Mouse (Mus musculus): ENCODE measurements around the gene Klhl35.
"Not testable (repeated sequence)": the region's sequence is repeated elsewhere in the genome, so short reads cannot be mapped to it uniquely, and the experiment has no call there.

Klhl35 gene

GRCm38 (mm10) chr7:99501148-99501547, 35.3 kb downstream of the Klhl35 start:
- no peak for DNase-seq

- peak; percentile 41 for DNase-seq
These were observed 38.8 kb downstream of the Klhl35 start for GRCm38 (mm10) chr7:99504556-99504955.

DNA sequence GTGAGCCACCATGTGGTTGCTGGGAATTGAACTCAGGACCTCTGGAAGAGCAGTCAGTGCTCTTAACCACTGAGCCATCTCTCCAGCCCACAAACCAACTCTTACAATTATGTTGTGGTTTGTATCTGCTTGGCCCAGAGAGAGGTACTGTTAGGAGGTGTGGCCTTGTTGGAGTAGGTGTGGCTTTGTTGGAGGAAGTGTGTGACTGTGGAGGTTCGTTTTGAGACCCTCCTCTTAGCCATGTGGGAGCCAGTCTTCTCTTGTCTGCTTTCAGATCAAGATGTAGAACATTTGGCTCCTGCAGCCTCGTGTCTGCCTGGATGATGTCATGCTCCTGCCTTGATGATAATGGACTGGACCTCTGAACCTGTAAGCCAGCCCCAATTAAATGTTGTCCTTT, 42.4 kb downstream of the Klhl35 start:
- DNase-seq = not testable (repeated sequence)

- DNase-seq = peak; percentile 62
These were observed 44.3 kb downstream of the Klhl35 start for GRCm38 (mm10) chr7:99510087-99510501.

GRCm38 (mm10) chr7:99516092-99516813, 50.4 kb downstream of the Klhl35 start:
- no peak for DNase-seq

GRCm38 (mm10) chr7:99516814-99517157, 51.0 kb downstream of the Klhl35 start:
- no peak for DNase-seq

DNA sequence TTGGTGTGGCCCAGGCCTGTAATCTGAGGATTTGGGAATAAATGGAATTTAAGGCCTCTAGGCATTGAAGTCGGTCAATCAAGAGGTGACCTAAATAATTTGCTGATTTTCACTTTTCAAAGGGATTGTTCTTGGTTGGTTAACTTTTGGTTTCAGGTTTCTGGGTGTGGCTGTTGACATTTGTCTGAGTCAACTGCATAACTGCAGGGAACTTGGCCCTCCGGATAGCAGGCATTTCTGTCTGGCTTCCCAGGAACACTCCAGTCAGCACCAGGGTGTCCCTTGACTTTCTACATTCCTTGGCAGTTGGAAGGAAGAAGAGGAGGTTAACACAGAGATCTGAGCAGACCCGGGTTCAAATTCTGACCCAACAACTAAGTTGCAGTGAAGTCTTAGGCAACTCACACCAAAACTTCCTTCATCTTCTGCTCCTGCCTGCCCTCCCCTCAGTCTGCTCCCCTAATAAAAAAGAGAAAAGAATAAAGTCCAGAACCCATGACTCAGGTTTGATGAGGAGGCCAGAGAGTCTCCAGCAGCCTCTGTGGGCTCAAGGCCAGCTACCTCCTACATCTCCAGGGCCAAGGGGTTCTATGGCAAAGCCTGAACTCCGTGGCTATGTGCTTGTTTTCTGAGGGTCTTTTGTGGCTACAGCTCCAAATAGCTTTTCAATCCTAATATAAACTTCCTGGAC, 53.3 kb downstream of the Klhl35 start:
- DNase-seq = no peak

GRCm38 (mm10) chr7:99523121-99523520, 57.3 kb downstream of the Klhl35 start:
- DNase-seq = no peak
